Mouse (Mus musculus) heart, embryonic 14.5 days (tissue): ENCODE measurements around the gene Slc15a1. TPM values are rescaled to one million over a fixed set of nuclear protein-coding genes. Genes with fewer than 3 reads are reported as not detected.

Experiments
- ATAC-seq: fragments of 200-750 bp; cut with Nextera tagmentation; 2 replicates; pipeline ENCODE4 v1.8.0; 2017; ENCODE audit warnings: low read depth, moderate TSS enrichment; ENCODE audit not compliant: insufficient number of reproducible peaks, insufficient read depth, low FRiP score
- H3K27ac ChIP-seq, 2 experiments: fragments of 200-500 bp in 1 of 2; fragments of 300-500 bp in 1 of 2; sonication (generic) in 1 of 2; replicated peaks in 1 of 2; 2 replicates each; pipeline ENCODE4 v1.5.1; 2012 to 2014; ENCODE audit warnings: low read depth in 2 of 2, low read length in 2 of 2, control low read depth in 1 of 2, mild to moderate bottlenecking in 1 of 2, mixed read lengths in 1 of 2; ENCODE audit not compliant: control insufficient read depth in 1 of 2, insufficient read depth in 1 of 2
- H3K27me3 ChIP-seq: fragments of 300-500 bp; sonication (generic); 2 replicates; pipeline ENCODE4 v1.6.1; 2014; ENCODE audit warnings: mild to moderate bottlenecking, low read length, control low read depth; ENCODE audit not compliant: control insufficient read depth, insufficient read depth
- H3K36me3 ChIP-seq: fragments of 300-500 bp; sonication (generic); 2 replicates; pipeline ENCODE4 v1.6.1; 2014; ENCODE audit warnings: mild to moderate bottlenecking, control low read depth, low read length, mixed read lengths; ENCODE audit not compliant: control insufficient read depth, insufficient read depth
- H3K4me1 ChIP-seq, 2 experiments: fragments of 200-500 bp in 1 of 2; fragments of 300-500 bp in 1 of 2; sonication (generic) in 1 of 2; 2 replicates each; pipeline ENCODE4 v1.6.1; 2012 to 2014; ENCODE audit warnings: low read length in 2 of 2, control low read depth in 1 of 2, mixed read lengths in 1 of 2; ENCODE audit not compliant: control insufficient read depth in 2 of 2, insufficient read depth in 2 of 2
- H3K4me2 ChIP-seq: fragments of 300-500 bp; sonication (generic); 2 replicates; pipeline ENCODE4 v1.6.1; 2014; ENCODE audit warnings: mild to moderate bottlenecking, low read length
- H3K4me3 ChIP-seq, 2 experiments: fragments of 200-500 bp in 1 of 2; fragments of 300-500 bp in 1 of 2; sonication (generic) in 1 of 2; 2 replicates each; pipeline ENCODE4 v1.5.1; 2012 to 2014; ENCODE audit warnings: low read length in 2 of 2, mild to moderate bottlenecking in 2 of 2, control low read depth in 1 of 2, low read depth in 1 of 2, moderate library complexity in 1 of 2; ENCODE audit not compliant: control insufficient read depth in 1 of 2, insufficient read depth in 1 of 2
- H3K9ac ChIP-seq: fragments of 300-500 bp; sonication (generic); 2 replicates; pipeline ENCODE4 v1.6.1; 2014; ENCODE audit warnings: mild to moderate bottlenecking, low read length
- H3K9me3 ChIP-seq: fragments of 300-500 bp; sonication (generic); 2 replicates; pipeline ENCODE4 v1.6.1; 2016; ENCODE audit warnings: low read length, control low read depth; ENCODE audit not compliant: control insufficient read depth
- WGBS: fragments of 180-500 bp; shearing (Covaris S2); extraction: QIAGEN DNeasy Blood & Tissue Kit; methylation state at CpG from one replicate; pipeline ENCODE4 v1.1.7; 2014; 5-methylcytosine and 5-hydroxymethylcytosine counted together
- polyA plus RNA-seq: library from polyadenylated mRNA; unstranded; fragments of >200 nt; fragmentation: Nextera tagmentation; extraction: Ambion mirVana; gene quantifications from 2 replicates; pipeline ENCODE4 v1.2.1, GENCODE M21; 2014

Gene Slc15a1
- polyA plus RNA-seq: 0.09 TPM in 1 of 2 replicates, not detected in the other

DNA sequence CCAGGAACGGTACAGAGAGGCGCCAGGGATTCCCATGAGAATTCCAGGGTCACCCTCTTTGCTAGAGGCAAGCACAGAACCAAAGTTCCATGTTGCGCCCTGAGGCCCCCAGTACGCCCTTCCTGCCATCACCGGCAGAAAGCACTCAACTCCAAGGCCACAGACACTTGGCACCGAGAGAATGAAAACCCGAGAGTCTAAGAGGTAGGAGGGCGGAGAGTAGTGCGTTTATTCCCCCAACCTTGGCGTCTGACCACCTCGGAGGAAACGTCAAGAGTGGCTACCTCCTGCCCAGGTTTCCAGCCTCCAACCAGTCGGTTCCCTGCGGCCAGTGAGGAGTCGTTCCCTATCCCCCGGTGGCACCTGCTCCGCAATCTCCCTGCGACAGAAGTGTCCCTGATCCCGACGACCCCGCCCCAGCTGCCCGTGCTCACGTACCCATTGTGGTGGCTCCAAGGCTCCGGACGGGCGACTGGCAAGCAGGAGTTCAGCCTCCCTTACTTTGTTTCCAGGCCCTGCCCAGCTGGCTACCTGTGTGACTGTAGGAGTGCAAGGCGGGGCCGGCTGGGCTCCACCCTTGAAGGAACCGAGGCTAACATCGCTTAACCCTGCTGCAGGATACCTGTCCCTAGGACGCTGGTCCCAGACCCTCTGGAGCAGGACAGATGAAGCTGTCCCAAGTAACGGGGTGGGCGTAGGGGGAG, at the start of gene Slc15a1:
TSS of gene Slc15a1 (minus strand) at position 472 of the 704 bp plus-strand sequence.
- Histone ChIP-seq H3K4me2 (peak within 1 kb of the TSS; percentile 66), H3K36me3 (no peaks in the 10 kb centered on the region), H3K9me3 (no peaks in the 10 kb centered on the region), H3K9ac (peak within 1 kb of the TSS; percentile 39; the same call in 1 of the 2 replicates), H3K4me3 (peak within 1 kb of the TSS; percentile 2 to 26), H3K4me1 (peaks cover 3 to 5% of the 10 kb centered on the region in 2 experiments; a peak in 2 of 4 replicates), H3K27ac (no peak within 1 kb of the TSS), H3K27me3 (peaks cover 36% of the 10 kb centered on the region)
- 10% methylated on average over 33 of the region's 33 CpGs for WGBS
- ATAC-seq: no peak

DNA sequence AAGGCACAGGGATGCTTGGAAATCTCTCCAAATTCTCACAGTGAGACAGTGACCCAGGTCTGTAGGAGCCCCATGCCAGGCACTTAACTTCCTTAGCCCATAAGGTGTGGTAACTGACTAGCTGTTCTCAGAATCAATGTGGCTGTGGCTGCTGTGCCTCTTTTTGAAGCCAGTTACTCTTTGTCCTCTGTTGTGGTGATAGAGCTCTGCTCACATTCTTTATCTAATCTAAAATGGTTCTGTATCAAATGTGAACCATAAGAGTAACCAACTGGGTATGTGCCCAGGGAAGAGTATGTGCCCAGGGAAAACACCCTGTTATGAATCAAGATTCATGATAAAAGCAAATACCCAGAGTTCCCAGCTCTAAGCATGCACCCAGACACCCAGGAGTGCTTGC, 48.7 kb upstream of the Slc15a1 start:
- Histone ChIP-seq H3K4me2 (no peak overlapping the region), H3K9me3 (no peaks in the 10 kb centered on the region), H3K4me1 (no peaks in the 10 kb centered on the region; a peak in 1 of 4 replicates), H3K9ac (no peak overlapping the region), H3K4me3 (no peak overlapping the region), H3K27ac (no peak overlapping the region), H3K36me3 (peaks cover 6% of the 10 kb centered on the region; the same call in 1 of the 2 replicates), H3K27me3 (no peaks in the 10 kb centered on the region)
- ATAC-seq: no peak

DNA sequence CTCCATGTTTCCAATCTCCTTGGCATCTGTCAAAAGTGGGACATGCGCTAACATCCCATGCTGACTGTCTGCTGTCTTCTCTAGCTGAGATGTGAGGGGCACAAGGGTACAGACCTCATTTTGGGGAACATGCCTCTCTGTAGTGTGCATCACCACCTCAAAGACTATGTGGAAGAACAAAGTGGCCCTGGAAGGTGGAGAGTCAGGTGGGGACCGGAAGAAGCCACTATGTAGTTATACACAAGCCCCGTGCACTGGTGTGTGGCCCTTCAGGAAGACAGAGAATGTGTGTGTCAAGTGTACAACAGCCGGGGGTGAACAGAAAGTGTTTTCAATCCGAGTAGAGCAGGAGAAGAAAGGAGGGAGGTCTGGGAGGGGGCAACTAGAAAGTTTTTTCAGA, 47.5 kb upstream of the Slc15a1 start:
- no peak for ATAC-seq
- Histone ChIP-seq H3K4me3 (no peak overlapping the region), H3K27ac (no peak overlapping the region), H3K9me3 (no peaks in the 10 kb centered on the region), H3K4me2 (no peak overlapping the region), H3K9ac (no peak overlapping the region), H3K27me3 (no peaks in the 10 kb centered on the region), H3K4me1 (peaks cover 2 to 4% of the 10 kb centered on the region in 2 experiments), H3K36me3 (peaks cover 3% of the 10 kb centered on the region; the same call in 1 of the 2 replicates)
- WGBS: 75% methylated on average over 5 of the region's 5 CpGs

DNA sequence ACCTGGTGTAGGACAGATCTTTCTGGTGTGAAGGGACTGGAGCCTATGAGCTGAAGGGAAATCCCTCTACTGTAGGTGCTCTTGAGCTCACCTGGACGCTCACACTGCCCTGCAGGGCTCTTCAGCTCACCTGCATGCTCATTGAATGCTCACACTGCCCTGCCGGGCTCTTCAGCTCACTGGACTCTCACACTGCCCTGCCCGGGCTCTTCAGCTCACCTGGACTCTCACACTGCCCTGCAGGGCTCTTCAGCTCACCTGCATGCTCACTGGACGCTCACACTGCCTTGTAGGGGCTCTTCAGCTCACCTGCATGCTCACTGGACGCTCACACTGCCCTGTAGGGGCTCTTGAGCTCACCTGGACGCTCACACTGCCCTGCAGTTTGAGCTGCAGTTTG, 44.8 kb upstream of the Slc15a1 start:
- Histone ChIP-seq H3K4me3 (no peak overlapping the region), H3K36me3 (peaks cover 10% of the 10 kb centered on the region; the same call in 1 of the 2 replicates), H3K9me3 (no peaks in the 10 kb centered on the region), H3K27ac (no peak overlapping the region), H3K4me2 (no peak overlapping the region), H3K9ac (no peak overlapping the region), H3K4me1 (peaks cover 6 to 10% of the 10 kb centered on the region in 2 experiments), H3K27me3 (no peaks in the 10 kb centered on the region)
- WGBS: 75% methylated on average over 6 of the region's 6 CpGs
- ATAC-seq: no peak

DNA sequence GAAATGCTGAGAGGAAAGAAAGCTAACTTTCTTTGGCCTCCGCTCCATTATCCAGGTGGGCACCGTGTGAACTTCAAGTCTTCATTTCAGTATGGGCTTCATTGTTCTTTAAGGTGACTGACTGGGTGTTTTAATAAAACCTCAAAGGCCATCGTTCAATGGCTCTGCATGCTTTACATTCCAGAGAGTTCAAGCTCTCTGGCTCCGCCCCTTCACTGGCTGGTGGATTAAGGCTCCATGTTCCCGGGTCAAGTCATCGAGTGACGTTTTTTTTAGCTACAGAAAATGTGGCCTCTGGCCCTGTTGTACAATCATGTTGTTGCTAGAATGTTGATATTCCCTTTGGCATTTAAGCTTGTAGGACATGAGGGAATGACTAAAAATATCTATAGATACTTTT, 42.7 kb upstream of the Slc15a1 start:
- Histone ChIP-seq H3K27ac (no peak overlapping the region; a peak in 1 of 4 replicates), H3K4me1 (peaks cover 6 to 10% of the 10 kb centered on the region in 2 experiments), H3K36me3 (peaks cover 10% of the 10 kb centered on the region; the same call in 1 of the 2 replicates), H3K9ac (no peak overlapping the region), H3K4me3 (no peak overlapping the region), H3K9me3 (no peaks in the 10 kb centered on the region), H3K27me3 (no peaks in the 10 kb centered on the region), H3K4me2 (no peak overlapping the region)
- WGBS: 43% methylated on average over 7 of the region's 7 CpGs
- ATAC-seq: no peak

DNA sequence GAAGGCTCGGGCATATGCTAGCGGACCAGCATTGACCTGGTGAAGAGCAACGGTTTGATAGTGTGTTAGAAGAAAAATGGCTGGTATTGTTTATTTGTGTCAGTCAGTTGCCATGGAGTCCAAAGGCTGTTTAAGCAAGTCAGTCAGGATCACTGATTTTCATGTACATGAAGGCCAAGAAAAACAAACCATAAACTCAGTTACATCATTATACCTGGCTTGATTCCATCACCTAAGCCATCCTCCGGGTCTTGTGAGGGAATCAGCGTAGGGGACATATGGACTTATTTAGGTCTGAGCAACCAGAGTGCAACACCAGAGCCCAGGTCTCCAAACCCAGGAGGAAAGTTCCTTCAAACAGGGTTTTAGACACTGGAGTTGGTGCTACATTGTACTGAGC, 41.6 kb upstream of the Slc15a1 start:
- Histone ChIP-seq H3K27ac (no peak overlapping the region), H3K36me3 (peaks cover 10% of the 10 kb centered on the region; the same call in 1 of the 2 replicates), H3K27me3 (no peaks in the 10 kb centered on the region), H3K4me1 (peaks cover 7 to 10% of the 10 kb centered on the region in 2 experiments), H3K4me3 (no peak overlapping the region), H3K9ac (no peak overlapping the region), H3K9me3 (no peaks in the 10 kb centered on the region), H3K4me2 (no peak overlapping the region)
- ATAC-seq: no peak
- 77% methylated on average over 5 of the region's 5 CpGs for WGBS

DNA sequence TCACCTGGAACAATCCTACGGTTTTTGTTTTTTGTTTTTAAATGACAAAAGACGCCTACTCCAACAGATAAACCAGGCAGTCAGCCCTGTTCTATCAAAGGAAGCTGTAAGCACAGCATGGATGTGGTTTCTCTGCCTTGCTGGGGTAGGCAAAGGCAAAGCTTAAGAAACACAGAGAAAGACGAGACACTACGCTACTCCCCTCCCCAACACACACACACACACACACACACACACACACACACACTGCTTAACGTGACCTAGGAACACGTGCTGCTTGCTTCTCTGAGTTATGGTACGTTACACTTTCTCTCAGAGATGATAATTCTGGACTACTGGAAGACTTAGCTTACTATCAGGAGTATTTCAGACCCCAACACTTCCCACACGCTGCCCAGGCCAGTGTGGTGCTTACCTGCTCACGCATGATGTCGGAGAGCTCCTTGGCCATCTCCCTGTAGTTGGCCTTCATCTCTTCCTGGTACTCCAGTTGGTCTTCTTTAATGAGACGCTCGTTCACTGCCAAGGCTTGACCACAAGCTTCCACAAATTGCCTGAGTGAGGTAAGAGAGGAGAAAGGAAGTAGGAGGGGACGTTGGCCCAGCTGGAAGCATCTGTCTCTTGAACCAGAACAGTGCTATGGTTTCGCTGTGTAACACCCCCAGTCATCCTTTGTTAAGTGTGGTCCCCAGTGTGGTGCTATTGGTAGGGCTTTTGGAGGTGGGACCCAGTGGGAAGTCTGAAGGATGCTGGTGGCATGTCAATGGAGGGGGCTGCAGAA, 40.7 kb upstream of the Slc15a1 start:
- Histone ChIP-seq H3K4me1 (peaks cover 13 to 18% of the 10 kb centered on the region in 2 experiments), H3K27ac (no peak overlapping the region), H3K27me3 (no peaks in the 10 kb centered on the region), H3K9ac (no peak overlapping the region), H3K9me3 (no peaks in the 10 kb centered on the region), H3K4me3 (no peak overlapping the region), H3K36me3 (peaks cover 10% of the 10 kb centered on the region; the same call in 1 of the 2 replicates), H3K4me2 (no peak overlapping the region)
- no peak for ATAC-seq
- WGBS: 85% methylated on average over 14 of the region's 14 CpGs
